Mouse (Mus musculus): ENCODE measurements around the gene Dlx5. TPM values are rescaled to one million over a fixed set of nuclear protein-coding genes. Genes with fewer than 3 reads are reported as not detected.

Dlx5 gene
- polyA plus RNA-seq, 1 experiment from 2014 or later, result 9.7 TPM

GRCm38 (mm10) chr6:6877981-6878840 lies 3.7 kb downstream of the Dlx5 start:
- H3K27me3 ChIP-seq (ENCODE audit: control insufficient read depth, insufficient read depth, low read depth, low read length), result peaks cover 38% of the 10 kb centered on the region
- H3K4me2 ChIP-seq (ENCODE audit: low read length), result peak overlapping the region; percentile 8
- H3K36me3 ChIP-seq (ENCODE audit: control insufficient read depth, insufficient read depth, low read length), result no peaks in the 10 kb centered on the region
- no peak overlapping the region for H3K9ac ChIP-seq (ENCODE audit: low read depth, low read length)
- H3K9me3 ChIP-seq (replicated peaks; ENCODE audit: control insufficient read depth, low read length, poor library complexity, severe bottlenecking), result no peaks in the 10 kb centered on the region
- peaks cover 13% of the 10 kb centered on the region for H3K4me1 ChIP-seq (ENCODE audit: control insufficient read depth, insufficient read depth, low read length)
- H3K27ac ChIP-seq (ENCODE audit: low read length), result 0 out of 2 replicates have a peak overlapping the region, but pooled peaks have one; percentile 26
- no peak for ATAC-seq
- H3K4me3 ChIP-seq (ENCODE audit: low read depth, low read length), result peak overlapping the region; percentile 46
- WGBS, result 1% methylated on average over 34 of the region's 34 CpGs

GRCm38 (mm10) chr6:6877346-6877910 lies 4.5 kb downstream of the Dlx5 start:
- no peak overlapping the region for H3K4me3 ChIP-seq (ENCODE audit: low read depth, low read length)
- WGBS, result 8% methylated on average over 5 of the region's 5 CpGs

GRCm38 (mm10) chr6:6876731-6877130 lies 5.2 kb downstream of the Dlx5 start:
- H3K9ac ChIP-seq (ENCODE audit: low read depth, low read length), result no peak overlapping the region
- ATAC-seq, result no peak
- peaks cover 12% of the 10 kb centered on the region for H3K4me1 ChIP-seq (ENCODE audit: control insufficient read depth, insufficient read depth, low read length)
- WGBS, result 3% methylated on average over 7 of the region's 7 CpGs
- H3K27me3 ChIP-seq (ENCODE audit: control insufficient read depth, insufficient read depth, low read depth, low read length), result peaks cover 45% of the 10 kb centered on the region
- H3K9me3 ChIP-seq (replicated peaks; ENCODE audit: control insufficient read depth, low read length, poor library complexity, severe bottlenecking), result no peaks in the 10 kb centered on the region
- H3K27ac ChIP-seq (ENCODE audit: low read length), result no peak overlapping the region
- no peak overlapping the region; the same call in 1 of the 2 replicates for H3K4me2 ChIP-seq (ENCODE audit: low read length)
- no peaks in the 10 kb centered on the region for H3K36me3 ChIP-seq (ENCODE audit: control insufficient read depth, insufficient read depth, low read length)
- H3K4me3 ChIP-seq (ENCODE audit: low read depth, low read length), result no peak overlapping the region

More at GRCm38 (mm10) chr6:6877346-6877910, 4.5 kb downstream of the Dlx5 start:
- no peak for ATAC-seq
- Histone ChIP-seq H3K9ac (ENCODE audit: low read depth, low read length) (no peak overlapping the region), H3K4me1 (ENCODE audit: control insufficient read depth, insufficient read depth, low read length) (peaks cover 13% of the 10 kb centered on the region), H3K36me3 (ENCODE audit: control insufficient read depth, insufficient read depth, low read length) (no peaks in the 10 kb centered on the region), H3K4me2 (ENCODE audit: low read length) (0 out of 2 replicates have a peak overlapping the region, but pooled peaks have one; percentile 4), H3K27me3 (ENCODE audit: control insufficient read depth, insufficient read depth, low read depth, low read length) (peaks cover 39% of the 10 kb centered on the region), H3K9me3 (replicated peaks; ENCODE audit: control insufficient read depth, low read length, poor library complexity, severe bottlenecking) (no peaks in the 10 kb centered on the region), H3K27ac (ENCODE audit: low read length) (no peak overlapping the region)

GRCm38 (mm10) chr6:6876231-6876630 lies 5.7 kb downstream of the Dlx5 start:
- no peaks in the 10 kb centered on the region for H3K9me3 ChIP-seq (replicated peaks; ENCODE audit: control insufficient read depth, low read length, poor library complexity, severe bottlenecking)
- no peak overlapping the region for H3K27ac ChIP-seq (ENCODE audit: low read length)
- 2% methylated on average over 2 of the region's 2 CpGs for WGBS
- peak overlapping the region; percentile 21; the same call in 1 of the 2 replicates for H3K4me2 ChIP-seq (ENCODE audit: low read length)
- peaks cover 7% of the 10 kb centered on the region for H3K4me1 ChIP-seq (ENCODE audit: control insufficient read depth, insufficient read depth, low read length)
- H3K4me3 ChIP-seq (ENCODE audit: low read depth, low read length), result no peak overlapping the region
- peaks cover 42% of the 10 kb centered on the region for H3K27me3 ChIP-seq (ENCODE audit: control insufficient read depth, insufficient read depth, low read depth, low read length)
- ATAC-seq, result no peak
- H3K36me3 ChIP-seq (ENCODE audit: control insufficient read depth, insufficient read depth, low read length), result no peaks in the 10 kb centered on the region
- H3K9ac ChIP-seq (ENCODE audit: low read depth, low read length), result no peak overlapping the region

GRCm38 (mm10) chr6:6875676-6876075 lies 6.2 kb downstream of the Dlx5 start:
- H3K4me2 ChIP-seq (ENCODE audit: low read length), result peak overlapping the region; percentile 21
- H3K9ac ChIP-seq (ENCODE audit: low read depth, low read length), result no peak overlapping the region
- no peak overlapping the region for H3K4me3 ChIP-seq (ENCODE audit: low read depth, low read length)
- H3K4me1 ChIP-seq (ENCODE audit: control insufficient read depth, insufficient read depth, low read length), result peaks cover 1% of the 10 kb centered on the region; the same call in 1 of the 2 replicates
- WGBS, result 1% methylated on average over 9 of the region's 9 CpGs
- H3K9me3 ChIP-seq (replicated peaks; ENCODE audit: control insufficient read depth, low read length, poor library complexity, severe bottlenecking), result no peaks in the 10 kb centered on the region
- H3K27ac ChIP-seq (ENCODE audit: low read length), result peak overlapping the region; percentile 6; the same call in 1 of the 2 replicates
- H3K36me3 ChIP-seq (ENCODE audit: control insufficient read depth, insufficient read depth, low read length), result no peaks in the 10 kb centered on the region
- peaks cover 39% of the 10 kb centered on the region for H3K27me3 ChIP-seq (ENCODE audit: control insufficient read depth, insufficient read depth, low read depth, low read length)
- no peak for ATAC-seq

- H3K36me3 ChIP-seq (ENCODE audit: control insufficient read depth, insufficient read depth, low read length), result no peaks in the 10 kb centered on the region
These were observed 6.7 kb downstream of the Dlx5 start for GRCm38 (mm10) chr6:6875136-6875535.

GRCm38 (mm10) chr6:6874073-6874771 lies 7.7 kb downstream of the Dlx5 start:
- ATAC-seq, result 0 out of 2 replicates have a peak, but pooled peaks have one; percentile 27
- peaks cover 47% of the 10 kb centered on the region for H3K27me3 ChIP-seq (ENCODE audit: control insufficient read depth, insufficient read depth, low read depth, low read length)

More at GRCm38 (mm10) chr6:6875136-6875535, 6.7 kb downstream of the Dlx5 start:
- no peak overlapping the region for H3K9ac ChIP-seq (ENCODE audit: low read depth, low read length)
- no peak overlapping the region for H3K4me3 ChIP-seq (ENCODE audit: low read depth, low read length)
- no peak for ATAC-seq
- WGBS, result 0% methylated on average over 11 of the region's 11 CpGs
- H3K9me3 ChIP-seq (replicated peaks; ENCODE audit: control insufficient read depth, low read length, poor library complexity, severe bottlenecking), result no peaks in the 10 kb centered on the region
- no peaks in the 10 kb centered on the region for H3K4me1 ChIP-seq (ENCODE audit: control insufficient read depth, insufficient read depth, low read length)
- H3K27ac ChIP-seq (ENCODE audit: low read length), result peak overlapping the region; percentile 6
- peaks cover 43% of the 10 kb centered on the region for H3K27me3 ChIP-seq (ENCODE audit: control insufficient read depth, insufficient read depth, low read depth, low read length)
- H3K4me2 ChIP-seq (ENCODE audit: low read length), result peak overlapping the region; percentile 15; the same call in 1 of the 2 replicates

GRCm38 (mm10) chr6:6873476-6874072 lies 8.3 kb downstream of the Dlx5 start:
- H3K4me2 ChIP-seq (ENCODE audit: low read length), result 0 out of 2 replicates have a peak overlapping the region, but pooled peaks have one; percentile 10
- H3K36me3 ChIP-seq (ENCODE audit: control insufficient read depth, insufficient read depth, low read length), result no peaks in the 10 kb centered on the region
- no peaks in the 10 kb centered on the region for H3K4me1 ChIP-seq (ENCODE audit: control insufficient read depth, insufficient read depth, low read length)
- peaks cover 45% of the 10 kb centered on the region for H3K27me3 ChIP-seq (ENCODE audit: control insufficient read depth, insufficient read depth, low read depth, low read length)
- H3K9ac ChIP-seq (ENCODE audit: low read depth, low read length), result no peak overlapping the region
- H3K9me3 ChIP-seq (replicated peaks; ENCODE audit: control insufficient read depth, low read length, poor library complexity, severe bottlenecking), result no peaks in the 10 kb centered on the region
- under 1% methylated on average over 19 of the region's 19 CpGs for WGBS
- no peak for ATAC-seq
- H3K4me3 ChIP-seq (ENCODE audit: low read depth, low read length), result no peak overlapping the region
- peak overlapping the region; percentile 60; the same call in 1 of the 2 replicates for H3K27ac ChIP-seq (ENCODE audit: low read length)

More at GRCm38 (mm10) chr6:6874073-6874771, 7.7 kb downstream of the Dlx5 start:
- Histone ChIP-seq H3K27ac (ENCODE audit: low read length) (peak overlapping the region; percentile 60), H3K4me1 (ENCODE audit: control insufficient read depth, insufficient read depth, low read length) (no peaks in the 10 kb centered on the region), H3K9ac (ENCODE audit: low read depth, low read length) (no peak overlapping the region), H3K4me3 (ENCODE audit: low read depth, low read length) (peak overlapping the region; percentile 5; the same call in 1 of the 2 replicates), H3K9me3 (replicated peaks; ENCODE audit: control insufficient read depth, low read length, poor library complexity, severe bottlenecking) (no peaks in the 10 kb centered on the region), H3K36me3 (ENCODE audit: control insufficient read depth, insufficient read depth, low read length) (no peaks in the 10 kb centered on the region), H3K4me2 (ENCODE audit: low read length) (0 out of 2 replicates have a peak overlapping the region, but pooled peaks have one; percentile 10)
- under 1% methylated on average over 25 of the region's 25 CpGs for WGBS
